Mouse (Mus musculus) lung, postnatal 25 days (tissue): Measurements from ENCODE around the gene G6pc.
"Not testable (repeated sequence)": the region's sequence is repeated elsewhere in the genome, so short reads cannot be mapped to it uniquely, and the experiment has no call there.

Experiments
- DNase-seq: peaks from one replicate; pipeline ENCODE4 v3.0.0; 2022; ENCODE audit warnings: low spot score

The G6pc gene

GRCm38 (mm10) chr11:101367326-101367935, at the start of gene G6pc:
TSS of gene G6pc (plus strand) at chr11:101367561.
- no peak for DNase-seq

- peak; percentile 60 for DNase-seq
These were observed 43.8 kb upstream of the G6pc start for GRCm38 (mm10) chr11:101323609-101324008.

- no peak for DNase-seq
These were observed 42.6 kb upstream of the G6pc start, which contains the start of gene Aoc2 for GRCm38 (mm10) chr11:101324763-101325162. TSS of gene Aoc2 (plus strand) at chr11:101325063.

- DNase-seq: not testable (repeated sequence)
These were observed 42.2 kb upstream of the G6pc start for GRCm38 (mm10) chr11:101325201-101325600.

GRCm38 (mm10) chr11:101326147-101326546, 41.2 kb upstream of the G6pc start:
- no peak for DNase-seq

- no peak for DNase-seq
These were observed 40.0 kb upstream of the G6pc start for GRCm38 (mm10) chr11:101327311-101327710.

- no peak for DNase-seq
These were observed 38.3 kb upstream of the G6pc start for GRCm38 (mm10) chr11:101328941-101329635.

- no peak for DNase-seq
These were observed 36.9 kb upstream of the G6pc start, which contains the start of gene Aoc3 for GRCm38 (mm10) chr11:101330371-101330924. TSS of gene Aoc3 (plus strand) at chr11:101330605.

GRCm38 (mm10) chr11:101330961-101331360, 36.4 kb upstream of the G6pc start:
- DNase-seq: not testable (repeated sequence)

GRCm38 (mm10) chr11:101332537-101332936, 34.8 kb upstream of the G6pc start:
- no peak for DNase-seq

GRCm38 (mm10) chr11:101334023-101334422, 33.3 kb upstream of the G6pc start:
- no peak for DNase-seq

GRCm38 (mm10) chr11:101334516-101334915, 32.8 kb upstream of the G6pc start:
- DNase-seq: no peak

- DNase-seq: no peak
These were observed 31.7 kb upstream of the G6pc start for GRCm38 (mm10) chr11:101335685-101336084.

GRCm38 (mm10) chr11:101338123-101338760, 29.1 kb upstream of the G6pc start:
- DNase-seq: no peak

- DNase-seq: no peak
These were observed 20.1 kb upstream of the G6pc start for GRCm38 (mm10) chr11:101347083-101347775.

GRCm38 (mm10) chr11:101348774-101349173, 18.6 kb upstream of the G6pc start:
- no peak for DNase-seq

GRCm38 (mm10) chr11:101349216-101349615, 18.1 kb upstream of the G6pc start:
- no peak for DNase-seq

- DNase-seq: no peak
These were observed 16.2 kb upstream of the G6pc start for GRCm38 (mm10) chr11:101351100-101351720.

- no peak for DNase-seq
These were observed 15.6 kb upstream of the G6pc start for GRCm38 (mm10) chr11:101351721-101352111.

GRCm38 (mm10) chr11:101353436-101353835, 13.9 kb upstream of the G6pc start:
- DNase-seq: no peak

- DNase-seq: no peak
These were observed 12.8 kb upstream of the G6pc start for GRCm38 (mm10) chr11:101354438-101355010.
